Mouse (Mus musculus): ENCODE results near the gene Cd72.

The Cd72 gene

GRCm38 (mm10) chr4:43478906-43479832 is 24.7 kb upstream of the Cd72 start:
- DNase-seq (ENCODE audit: low read depth, low spot score) = peak; percentile 87

GRCm38 (mm10) chr4:43478534-43478858 is 24.1 kb upstream of the Cd72 start:
- DNase-seq (ENCODE audit: low read depth, low spot score) = no peak

- DNase-seq (ENCODE audit: low read depth, low spot score) = peak; percentile 96
Measured at GRCm38 (mm10) chr4:43477857-43478533, 23.6 kb upstream of the Cd72 start.

- peak; percentile 66 for DNase-seq (ENCODE audit: low read depth, low spot score)
Measured at GRCm38 (mm10) chr4:43476604-43477003, 22.2 kb upstream of the Cd72 start.

GRCm38 (mm10) chr4:43473636-43474035 is 19.2 kb upstream of the Cd72 start:
- DNase-seq (ENCODE audit: low read depth, low spot score) = peak; percentile 43

- DNase-seq (ENCODE audit: low read depth, low spot score) = no peak
Measured at GRCm38 (mm10) chr4:43470301-43470700, 15.9 kb upstream of the Cd72 start.

- no peak for DNase-seq (ENCODE audit: low read depth, low spot score)
Measured at GRCm38 (mm10) chr4:43466872-43467271, 12.4 kb upstream of the Cd72 start.

- no peak for DNase-seq (ENCODE audit: low read depth, low spot score)
Measured at GRCm38 (mm10) chr4:43465935-43466334, 11.5 kb upstream of the Cd72 start.

GRCm38 (mm10) chr4:43463102-43463501 is 8.7 kb upstream of the Cd72 start:
- no peak for DNase-seq (ENCODE audit: low read depth, low spot score)

GRCm38 (mm10) chr4:43457124-43457523 is 2.7 kb upstream of the Cd72 start:
- DNase-seq (ENCODE audit: low read depth, low spot score) = peak; percentile 54

GRCm38 (mm10) chr4:43456470-43456869 is 2.0 kb upstream of the Cd72 start:
- peak; percentile 80 for DNase-seq (ENCODE audit: low read depth, low spot score)

- DNase-seq (ENCODE audit: low read depth, low spot score) = peak; percentile 49
Measured at GRCm38 (mm10) chr4:43453413-43453812, 1.0 kb downstream of the Cd72 start.

GRCm38 (mm10) chr4:43452315-43452714 is 2.1 kb downstream of the Cd72 start:
- no peak for DNase-seq (ENCODE audit: low read depth, low spot score)

GRCm38 (mm10) chr4:43448554-43448953 is 5.9 kb downstream of the Cd72 start:
- DNase-seq (ENCODE audit: low read depth, low spot score) = no peak

- DNase-seq (ENCODE audit: low read depth, low spot score) = no peak
Measured at GRCm38 (mm10) chr4:43447251-43447650, 7.2 kb downstream of the Cd72 start.

GRCm38 (mm10) chr4:43443511-43443910 is 10.9 kb downstream of the Cd72 start:
- DNase-seq (ENCODE audit: low read depth, low spot score) = peak; percentile 53

GRCm38 (mm10) chr4:43442456-43443361 is 11.7 kb downstream of the Cd72 start:
- peak; percentile 87 for DNase-seq (ENCODE audit: low read depth, low spot score)

- peak; percentile 100 for DNase-seq (ENCODE audit: low read depth, low spot score)
Measured at GRCm38 (mm10) chr4:43442044-43442443, 12.4 kb downstream of the Cd72 start.

- no peak for DNase-seq (ENCODE audit: low read depth, low spot score)
Measured at GRCm38 (mm10) chr4:43441639-43442038, 12.8 kb downstream of the Cd72 start, which contains the start of gene Tesk1. Tesk1 (plus strand) TSS chr4:43441939.

GRCm38 (mm10) chr4:43432832-43433231 is 21.6 kb downstream of the Cd72 start:
- no peak for DNase-seq (ENCODE audit: low read depth, low spot score)

GRCm38 (mm10) chr4:43431690-43432089 is 22.7 kb downstream of the Cd72 start:
- DNase-seq (ENCODE audit: low read depth, low spot score) = peak; percentile 90

- DNase-seq (ENCODE audit: low read depth, low spot score) = no peak
Measured at GRCm38 (mm10) chr4:43428946-43429345, 25.5 kb downstream of the Cd72 start, which contains the start of gene Fam166b. Fam166b (minus strand) TSS chr4:43429134.
